Mouse (Mus musculus) CD8-positive naive resting alpha-beta T cell, adult 2 months (primary cell): ENCODE results near the gene Dennd2c.

Experiments used
- DNase-seq, 2 experiments: peaks; one replicate each; pipeline ENCODE4 v3.0.0; 2022; ENCODE audit warnings: low read depth in 2 of 2, low spot score in 2 of 2

Dennd2c gene

GRCm38 (mm10) chr3:103107565-103108240, 5.3 kb downstream of the Dennd2c start:
- no peak for DNase-seq

GRCm38 (mm10) chr3:103112216-103112615, 9.8 kb downstream of the Dennd2c start:
- no peak for DNase-seq

- no peak for DNase-seq
Observed at GRCm38 (mm10) chr3:103123636-103124035, 21.2 kb downstream of the Dennd2c start.

- DNase-seq = no peak
Observed at GRCm38 (mm10) chr3:103126138-103126537, 23.7 kb downstream of the Dennd2c start.

- DNase-seq = no peak
Observed at GRCm38 (mm10) chr3:103127177-103127576, 24.8 kb downstream of the Dennd2c start.

- no peak for DNase-seq
Observed at GRCm38 (mm10) chr3:103127721-103128120, 25.3 kb downstream of the Dennd2c start.

- DNase-seq = no peak
Observed at GRCm38 (mm10) chr3:103128251-103128650, 25.8 kb downstream of the Dennd2c start.

GRCm38 (mm10) chr3:103129367-103130159, 27.2 kb downstream of the Dennd2c start:
- no peak for DNase-seq

GRCm38 (mm10) chr3:103130236-103130751, 27.9 kb downstream of the Dennd2c start:
- DNase-seq = no peak

GRCm38 (mm10) chr3:103133098-103133497, 30.7 kb downstream of the Dennd2c start:
- no peak for DNase-seq

GRCm38 (mm10) chr3:103136414-103137077, 34.1 kb downstream of the Dennd2c start:
- no peak for DNase-seq

GRCm38 (mm10) chr3:103139047-103139446, 36.6 kb downstream of the Dennd2c start:
- DNase-seq = no peak

GRCm38 (mm10) chr3:103140095-103140838, 37.9 kb downstream of the Dennd2c start:
- DNase-seq = peak in 1 of 2 experiments; percentile 2

- no peak for DNase-seq
Observed at GRCm38 (mm10) chr3:103141287-103141686, 38.9 kb downstream of the Dennd2c start.

GRCm38 (mm10) chr3:103142366-103142765, 40.0 kb downstream of the Dennd2c start:
- no peak for DNase-seq

GRCm38 (mm10) chr3:103145336-103145735, 42.9 kb downstream of the Dennd2c start:
- DNase-seq = no peak

GRCm38 (mm10) chr3:103145791-103146190, 43.4 kb downstream of the Dennd2c start:
- DNase-seq = no peak

- DNase-seq = no peak
Observed at GRCm38 (mm10) chr3:103146330-103147166, 44.1 kb downstream of the Dennd2c start.

- DNase-seq = no peak
Observed at GRCm38 (mm10) chr3:103147775-103148174, 45.4 kb downstream of the Dennd2c start.

- DNase-seq = no peak
Observed at GRCm38 (mm10) chr3:103148941-103149340, 46.5 kb downstream of the Dennd2c start.
